Mouse (Mus musculus) stomach, embryonic 16.5 days (tissue): ENCODE results near the gene Ern1. TPM values are rescaled to one million over a fixed set of nuclear protein-coding genes. Genes with fewer than 3 reads are reported as not detected.
A peak's percentile ranks its signal among the peaks of the same experiment; 100 is the strongest.
"Not testable (repeated sequence)": the region's sequence is repeated elsewhere in the genome, so short reads cannot be mapped to it uniquely, and the experiment has no call there.

Experiments
- ATAC-seq: fragments of 200-750 bp; cut with Nextera tagmentation; 2 replicates; pipeline ENCODE4 v1.8.0; 2017; ENCODE audit warnings: moderate number of reproducible peaks, moderate TSS enrichment; ENCODE audit not compliant: insufficient read depth, low FRiP score
- H3K27ac ChIP-seq: fragments of 300-500 bp; sonication (generic); 2 replicates; pipeline ENCODE4 v1.5.1; 2014; ENCODE audit warnings: low read length
- H3K27me3 ChIP-seq: fragments of 300-500 bp; sonication (generic); 2 replicates; pipeline ENCODE4 v1.6.1; 2014; ENCODE audit warnings: low read length, control low read depth, mixed read lengths; ENCODE audit not compliant: control insufficient read depth, insufficient read depth
- H3K36me3 ChIP-seq: fragments of 300-500 bp; sonication (generic); 2 replicates; pipeline ENCODE4 v1.6.1; 2014; ENCODE audit warnings: low read length; ENCODE audit not compliant: control insufficient read depth, insufficient read depth
- H3K4me1 ChIP-seq: fragments of 300-500 bp; sonication (generic); 2 replicates; pipeline ENCODE4 v1.6.1; 2014; ENCODE audit warnings: low read length, control low read depth, mixed read lengths; ENCODE audit not compliant: control insufficient read depth, insufficient read depth
- H3K4me2 ChIP-seq: fragments of 300-500 bp; sonication (generic); 2 replicates; pipeline ENCODE4 v1.6.1; 2014; ENCODE audit warnings: low read depth, low read length, mixed read lengths
- H3K4me3 ChIP-seq: fragments of 300-500 bp; sonication (generic); replicated peaks from 2 replicates; pipeline ENCODE4 v1.5.1; 2014; ENCODE audit warnings: mild to moderate bottlenecking, low read length
- H3K9ac ChIP-seq: fragments of 300-500 bp; sonication (generic); 2 replicates; pipeline ENCODE4 v1.6.1; 2014; ENCODE audit warnings: low read length
- H3K9me3 ChIP-seq: fragments of 300-500 bp; sonication (generic); replicated peaks from 2 replicates; pipeline ENCODE4 v1.6.1; 2016; ENCODE audit warnings: low read length, control low read depth; ENCODE audit not compliant: control insufficient read depth
- WGBS: fragments of 180-500 bp; shearing (Covaris S2); extraction: QIAGEN DNeasy Blood & Tissue Kit; methylation state at CpG from one replicate; pipeline ENCODE4 v1.1.7; 2014; 5-methylcytosine and 5-hydroxymethylcytosine counted together
- polyA plus RNA-seq: library from polyadenylated mRNA; unstranded; fragments of >200 nt; fragmentation: Nextera tagmentation; extraction: Ambion mirVana; gene quantifications from 2 replicates; pipeline ENCODE4 v1.2.1, GENCODE M21; 2015

Ern1 gene
- polyA plus RNA-seq, 1 experiment from 2014 or later, result 9.4 TPM

DNA sequence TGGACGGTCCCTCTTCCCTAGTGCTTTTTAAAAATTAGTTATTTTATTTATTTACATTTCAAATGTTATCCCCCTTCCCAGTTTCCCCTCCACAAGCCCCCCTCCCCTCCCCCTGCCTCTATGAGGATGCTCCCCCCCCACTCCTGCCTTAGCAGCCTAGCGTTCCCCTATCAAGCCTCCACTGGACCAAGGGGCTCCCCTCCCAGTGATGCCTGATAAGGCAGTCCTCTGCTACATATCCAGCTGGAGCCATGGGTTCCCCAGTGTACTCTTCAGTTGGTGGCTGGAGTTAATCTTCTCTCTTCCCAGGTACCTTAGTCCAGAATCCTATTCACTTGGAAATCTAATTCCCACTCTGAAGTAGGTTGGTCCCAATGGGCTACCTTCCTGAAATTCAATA, 93.6 kb downstream of the Ern1 start:
- H3K9ac ChIP-seq, H3K36me3 ChIP-seq, H3K27me3 ChIP-seq, ATAC-seq, H3K27ac ChIP-seq, H3K9me3 ChIP-seq, H3K4me3 ChIP-seq, H3K4me2 ChIP-seq, H3K4me1 ChIP-seq: not testable (repeated sequence)
- WGBS, result 70% methylated on average over 2 of the region's 2 CpGs

GRCm38 (mm10) chr11:106393331-106393616, 94.4 kb downstream of the Ern1 start:
- Histone ChIP-seq H3K4me1 (no peaks in the 10 kb centered on the region; the same call in 1 of the 2 replicates), H3K27me3 (no peaks in the 10 kb centered on the region), H3K4me3 (no peak overlapping the region), H3K4me2 (no peak overlapping the region), H3K9ac (no peak overlapping the region), H3K27ac (no peak overlapping the region), H3K9me3 (no peaks in the 10 kb centered on the region), H3K36me3 (no peaks in the 10 kb centered on the region)
- WGBS, result 63% methylated on average over 4 of the region's 4 CpGs
- no peak for ATAC-seq

DNA sequence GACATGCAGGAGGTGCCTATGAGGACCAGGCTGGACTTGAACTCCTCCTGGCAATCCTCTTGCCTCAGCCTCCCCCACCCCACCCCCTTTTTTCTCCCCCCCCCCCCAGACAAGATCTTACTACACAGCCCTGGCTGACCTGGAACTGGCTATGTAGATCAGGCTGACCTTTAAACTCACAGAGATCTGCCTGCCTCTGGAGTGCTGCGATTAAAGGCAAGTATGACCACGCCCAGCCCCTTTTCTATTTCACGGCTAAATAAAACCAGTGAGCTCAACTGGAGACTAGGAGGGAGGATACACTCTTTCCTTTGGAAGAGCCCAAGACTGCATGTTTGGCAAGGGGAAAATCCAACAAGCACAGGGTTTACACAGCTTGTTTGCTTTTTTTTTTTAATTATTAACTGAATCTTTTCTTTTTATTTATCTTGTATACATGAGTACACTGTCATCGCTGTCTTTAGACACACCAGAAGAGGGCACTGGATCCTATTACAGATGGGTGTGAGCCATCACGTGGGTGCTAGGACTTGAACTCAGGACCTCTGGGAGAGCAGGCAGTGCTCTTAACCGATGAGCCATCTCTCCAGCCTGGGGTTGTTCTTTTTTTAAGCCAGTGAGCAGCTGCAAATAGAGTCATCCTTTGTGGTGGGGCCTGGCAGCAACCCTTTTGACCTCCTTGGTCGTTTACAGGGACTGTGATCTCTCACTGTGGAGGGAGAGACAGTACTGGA, 94.9 kb downstream of the Ern1 start:
- WGBS, result 57% methylated on average over 7 of the region's 7 CpGs
- ATAC-seq, result no peak

DNA sequence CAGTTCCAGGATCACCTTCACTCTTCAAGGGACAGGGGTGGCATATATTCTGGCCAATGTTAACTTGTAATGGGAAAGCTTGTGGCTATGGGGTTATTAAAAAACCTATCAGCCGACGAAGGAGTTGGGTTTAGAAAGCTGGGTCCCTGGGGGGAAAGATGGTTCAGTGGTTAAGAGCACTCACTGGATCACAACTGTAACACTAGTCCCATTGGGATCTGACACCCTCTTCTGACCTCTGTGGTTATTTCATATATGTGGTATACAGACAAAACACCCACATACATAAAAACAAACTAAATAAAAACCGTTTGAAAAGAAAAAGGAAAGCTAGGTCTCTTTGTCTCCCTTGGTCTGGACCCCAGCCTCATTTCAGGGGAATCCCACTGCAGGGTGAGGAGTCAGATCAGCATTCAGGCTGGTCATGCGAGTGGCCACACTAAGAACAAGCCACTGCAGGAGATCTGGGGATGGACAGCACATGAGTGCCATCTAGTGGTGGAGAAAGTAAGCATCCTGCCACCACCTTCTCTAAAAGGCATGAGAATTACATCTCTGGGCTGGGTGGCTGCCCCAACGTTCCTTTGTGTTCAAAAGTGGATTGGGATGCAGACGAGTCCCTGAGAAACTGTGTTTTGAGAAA, 96.0 kb downstream of the Ern1 start:
- H3K4me2 ChIP-seq, result no peak overlapping the region
- H3K27me3 ChIP-seq, result no peaks in the 10 kb centered on the region
- no peak overlapping the region for H3K4me3 ChIP-seq
- H3K9ac ChIP-seq, result no peak overlapping the region
- WGBS, result 35% methylated on average over 6 of the region's 6 CpGs
- H3K9me3 ChIP-seq, result no peaks in the 10 kb centered on the region
- no peaks in the 10 kb centered on the region; the same call in 1 of the 2 replicates for H3K4me1 ChIP-seq
- peak; percentile 51; the same call in 1 of the 2 replicates for ATAC-seq
- no peak overlapping the region for H3K27ac ChIP-seq
- no peaks in the 10 kb centered on the region for H3K36me3 ChIP-seq

More for the DNA sequence above, 94.9 kb downstream of the Ern1 start:
- H3K4me2 ChIP-seq, result no peak overlapping the region
- H3K27ac ChIP-seq, result no peak overlapping the region
- H3K9me3 ChIP-seq, result no peaks in the 10 kb centered on the region
- no peaks in the 10 kb centered on the region; the same call in 1 of the 2 replicates for H3K4me1 ChIP-seq
- H3K4me3 ChIP-seq, result no peak overlapping the region
- H3K36me3 ChIP-seq, result no peaks in the 10 kb centered on the region
- H3K27me3 ChIP-seq, result no peaks in the 10 kb centered on the region
- no peak overlapping the region for H3K9ac ChIP-seq

GRCm38 (mm10) chr11:106390757-106391156, 96.9 kb downstream of the Ern1 start:
- Histone ChIP-seq H3K9me3 (no peaks in the 10 kb centered on the region), H3K9ac (0 out of 2 replicates have a peak overlapping the region, but pooled peaks have one; percentile 19), H3K4me3 (no peak overlapping the region), H3K4me2 (no peak overlapping the region), H3K27ac (no peak overlapping the region), H3K27me3 (no peaks in the 10 kb centered on the region), H3K4me1 (no peaks in the 10 kb centered on the region; the same call in 1 of the 2 replicates), H3K36me3 (no peaks in the 10 kb centered on the region)
- ATAC-seq, result no peak
- 32% methylated on average over 3 of the region's 3 CpGs for WGBS

DNA sequence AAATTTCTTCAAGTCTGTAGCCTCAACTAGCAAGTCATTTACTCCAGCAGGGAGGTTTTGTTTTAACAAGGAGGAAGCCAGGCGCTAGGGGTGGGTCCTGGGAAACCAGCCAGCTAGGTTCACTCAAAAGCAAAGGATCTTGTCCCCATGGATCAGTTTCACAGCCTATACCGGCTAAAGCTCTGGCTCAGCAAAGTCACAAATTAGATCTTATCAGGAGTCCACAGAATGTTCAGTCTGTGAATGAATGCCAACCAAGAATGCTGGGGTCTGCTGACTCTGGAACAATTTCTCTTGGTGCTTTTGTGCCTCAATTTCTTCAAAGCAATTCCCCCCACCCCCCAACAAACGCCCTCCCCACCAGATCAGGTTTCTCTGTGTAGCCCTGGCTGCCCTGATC, 98.0 kb downstream of the Ern1 start:
- Histone ChIP-seq H3K4me3 (no peak overlapping the region), H3K9ac (no peak overlapping the region), H3K36me3 (no peaks in the 10 kb centered on the region), H3K27me3 (no peaks in the 10 kb centered on the region), H3K4me2 (no peak overlapping the region), H3K4me1 (no peaks in the 10 kb centered on the region; the same call in 1 of the 2 replicates), H3K27ac (0 out of 2 replicates have a peak overlapping the region, but pooled peaks have one; percentile 12), H3K9me3 (no peaks in the 10 kb centered on the region)
- WGBS, result 17% methylated on average over 3 of the region's 3 CpGs
- ATAC-seq, result no peak

GRCm38 (mm10) chr11:106387791-106388216, 99.8 kb downstream of the Ern1 start, which contains the start of gene Icam2:
Gene Icam2 (minus strand): TSS chr11:106388075.
- Histone ChIP-seq H3K4me1 (no peaks in the 10 kb centered on the region; the same call in 1 of the 2 replicates), H3K27ac (peak within 1 kb of the TSS; percentile 4; the same call in 1 of the 2 replicates), H3K9me3 (no peaks in the 10 kb centered on the region), H3K27me3 (no peaks in the 10 kb centered on the region), H3K9ac (no peak within 1 kb of the TSS), H3K36me3 (no peaks in the 10 kb centered on the region), H3K4me3 (no peak within 1 kb of the TSS), H3K4me2 (no peak within 1 kb of the TSS)
- WGBS, result 64% methylated on average over 6 of the region's 6 CpGs
- no peak for ATAC-seq

- Histone ChIP-seq H3K4me2 (no peak overlapping the region), H3K36me3 (no peaks in the 10 kb centered on the region), H3K27ac (no peak overlapping the region), H3K4me3 (no peak overlapping the region), H3K4me1 (no peaks in the 10 kb centered on the region; the same call in 1 of the 2 replicates), H3K9me3 (no peaks in the 10 kb centered on the region), H3K9ac (no peak overlapping the region), H3K27me3 (no peaks in the 10 kb centered on the region)
- 63% methylated on average over 6 of the region's 6 CpGs for WGBS
- no peak for ATAC-seq
Measured at GRCm38 (mm10) chr11:106387020-106387419, 100.6 kb downstream of the Ern1 start.

DNA sequence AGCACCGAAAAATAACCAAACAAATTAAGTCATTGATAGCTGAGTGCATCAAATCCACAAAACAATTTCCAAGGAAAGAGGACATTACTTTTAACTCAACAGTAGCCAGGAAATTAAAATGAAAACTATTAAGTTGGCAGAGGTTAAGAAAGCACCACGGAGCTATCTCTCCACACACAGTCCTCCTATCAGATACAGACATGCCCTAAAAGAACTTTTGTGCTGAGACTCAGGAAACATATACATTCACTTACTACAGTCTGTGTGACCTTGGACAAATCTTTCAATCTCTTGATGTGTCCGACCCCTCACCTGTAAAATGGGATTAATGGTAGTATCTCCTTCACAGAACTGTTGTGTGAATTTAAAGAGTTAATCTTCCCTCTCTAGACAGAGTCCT, 101.2 kb downstream of the Ern1 start:
- Histone ChIP-seq H3K4me3 (no peak overlapping the region), H3K4me2 (no peak overlapping the region), H3K27me3 (no peaks in the 10 kb centered on the region), H3K9me3 (no peaks in the 10 kb centered on the region), H3K36me3 (no peaks in the 10 kb centered on the region), H3K4me1 (no peaks in the 10 kb centered on the region; the same call in 1 of the 2 replicates), H3K9ac (no peak overlapping the region), H3K27ac (no peak overlapping the region)
- 78% methylated on average over 3 of the region's 3 CpGs for WGBS
- ATAC-seq, result no peak
